Mouse (Mus musculus): Measurements from ENCODE around the gene Tenm1. TPM values are rescaled to one million over a fixed set of nuclear protein-coding genes. Genes with fewer than 3 reads are reported as not detected.

Tenm1 gene
- total RNA-seq, 2 experiments from 2014 or later, result 0.05 TPM; not detected in 1

GRCm38 (mm10) chrX:42967611-42968010 lies 461.3 kb downstream of the Tenm1 start:
- DNase-seq, result no peak
- intact Hi-C loops (cut with DNase I), result no loop called here

DNA sequence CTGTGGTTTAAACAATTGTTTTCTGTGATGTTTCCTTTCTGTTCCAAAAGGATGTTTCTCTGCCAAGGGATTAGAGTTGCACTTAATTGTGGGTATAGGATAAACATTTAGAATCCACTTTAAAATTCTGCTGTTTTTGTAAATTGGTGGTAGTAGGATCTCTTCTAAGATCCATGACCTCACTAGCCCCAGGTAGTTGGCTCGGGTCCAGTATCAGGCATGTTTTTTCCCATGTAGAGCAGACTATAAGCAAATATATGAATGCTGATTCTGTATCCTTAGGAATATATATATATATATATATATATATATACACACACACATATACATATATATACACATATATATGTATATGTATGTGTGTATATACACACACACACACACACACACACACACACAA lies 567.2 kb downstream of the Tenm1 start:
- intact Hi-C loops (cut with DNase I), result no loop called here
- DNase-seq, result no peak

- DNase-seq, result no peak
- intact Hi-C loops (cut with DNase I), result no loop called here
Observed at GRCm38 (mm10) chrX:42781566-42781965, 647.4 kb downstream of the Tenm1 start.

GRCm38 (mm10) chrX:42718078-42718785 lies 710.7 kb downstream of the Tenm1 start:
- intact Hi-C loops (cut with DNase I), result no loop called here
- no peak for DNase-seq

DNA sequence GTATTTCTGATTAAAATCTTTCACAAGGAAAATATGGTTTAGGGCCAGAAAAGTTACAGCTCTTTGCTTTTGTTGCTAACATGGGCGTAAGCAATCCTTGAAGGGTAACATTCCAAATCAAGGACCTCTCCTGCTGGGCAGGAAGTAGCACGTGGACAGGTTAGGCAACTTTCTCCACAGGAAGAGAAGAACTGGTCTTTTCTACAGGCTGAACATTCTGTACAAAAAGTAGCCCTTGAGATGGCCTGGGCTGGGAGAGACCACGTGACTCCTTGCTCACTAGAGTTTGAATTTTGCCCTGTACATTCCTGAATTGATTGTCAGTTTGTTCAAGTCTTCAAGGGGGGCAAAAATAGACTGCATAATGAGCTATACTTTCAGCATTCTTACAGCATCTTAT lies 728.6 kb downstream of the Tenm1 start:
- intact Hi-C loops (cut with DNase I), result no loop called here
- DNase-seq, result no peak

- no peak for DNase-seq
- intact Hi-C loops (cut with DNase I), result no loop called here
Observed at GRCm38 (mm10) chrX:42647131-42647530, 781.8 kb downstream of the Tenm1 start.

DNA sequence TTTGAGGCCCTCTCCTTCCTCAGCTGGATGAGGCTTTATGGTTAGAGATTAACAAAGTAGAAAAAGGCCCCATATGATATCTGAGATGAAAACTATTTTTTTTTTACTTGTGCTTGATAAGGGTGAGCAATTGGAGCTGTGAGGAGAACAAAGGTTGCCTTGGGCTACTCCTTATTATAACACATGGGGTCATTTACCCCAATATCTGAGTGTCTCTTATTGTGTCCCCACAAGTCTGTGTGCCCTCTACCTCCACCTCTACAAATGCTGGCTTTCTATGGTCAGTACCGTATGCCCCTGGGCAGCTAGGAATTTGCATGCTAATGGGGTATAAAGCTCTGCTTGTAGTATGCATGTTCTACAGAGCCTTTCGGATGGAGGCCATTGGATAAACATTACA lies 848.4 kb downstream of the Tenm1 start:
- intact Hi-C loops (cut with DNase I), result no loop called here
- no peak for DNase-seq

GRCm38 (mm10) chrX:42558683-42559082 lies 870.2 kb downstream of the Tenm1 start:
- intact Hi-C loops (cut with DNase I), result no loop called here
- no peak for DNase-seq

DNA sequence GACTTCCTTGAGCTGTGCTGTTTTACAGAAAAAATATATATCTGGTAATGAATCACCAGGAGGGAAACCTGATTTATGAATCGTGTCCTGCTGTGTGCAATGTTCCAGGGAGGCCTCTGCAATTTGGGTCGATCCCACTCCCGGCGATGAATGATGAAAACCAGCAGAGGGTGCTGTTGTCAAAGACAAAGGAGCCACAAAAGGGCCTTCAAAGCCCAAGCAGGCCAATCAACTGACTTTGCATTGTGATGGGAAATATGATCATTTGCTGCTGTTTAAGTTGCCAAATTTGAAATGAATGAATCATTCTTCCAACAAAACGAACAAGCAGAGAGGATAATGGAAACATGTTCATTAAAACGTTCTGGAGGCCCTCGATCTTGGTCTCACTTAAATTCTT lies 871.6 kb downstream of the Tenm1 start:
- DNase-seq, result peak; percentile 12 to 21
- intact Hi-C loops (cut with DNase I), result no loop called here

DNA sequence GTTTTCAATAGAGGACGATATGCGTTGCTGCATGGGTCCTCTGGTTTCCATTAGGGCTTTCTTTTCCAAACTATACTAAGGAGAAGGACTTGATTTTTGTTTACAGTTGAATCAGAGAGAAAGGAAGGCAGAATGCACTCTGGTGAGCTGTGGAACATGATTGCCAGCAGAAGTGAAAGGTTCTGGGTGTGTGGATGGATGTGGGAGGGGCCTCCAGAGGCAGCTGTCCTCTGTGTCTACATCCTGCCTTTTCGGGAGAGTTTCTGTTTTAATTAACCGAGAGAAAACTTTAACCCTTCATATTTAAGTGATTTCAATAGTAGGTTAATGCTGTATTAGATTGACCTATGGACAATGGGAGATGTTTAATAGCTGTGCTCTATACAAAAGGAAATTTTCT lies 880.4 kb downstream of the Tenm1 start:
- DNase-seq, result no peak
- intact Hi-C loops (cut with DNase I), result no loop called here

GRCm38 (mm10) chrX:42545076-42545475 lies 883.9 kb downstream of the Tenm1 start:
- intact Hi-C loops (cut with DNase I), result no loop called here
- no peak for DNase-seq

DNA sequence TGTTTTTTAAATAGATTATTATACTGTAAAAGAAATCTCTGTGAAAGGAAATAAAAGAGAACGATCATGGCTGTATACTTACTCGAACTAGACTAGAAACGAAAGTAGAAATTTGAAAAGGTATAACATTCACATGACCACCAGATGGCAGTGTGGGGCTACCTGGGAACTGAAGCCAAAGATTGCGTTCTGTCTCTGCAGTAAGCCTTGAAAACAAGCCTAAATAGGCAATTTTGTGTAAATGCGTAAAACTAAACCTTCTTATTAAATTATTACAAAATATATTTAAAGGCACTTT lies 888.2 kb downstream of the Tenm1 start:
- DNase-seq, result peak; percentile 60 to 65
- intact Hi-C loops (cut with DNase I), result loop anchor here (1.0 kb wide), 1 partner anchor 106 kb away; no protein-coding TSS in a partner anchor

GRCm38 (mm10) chrX:42540030-42540755 lies 888.7 kb downstream of the Tenm1 start:
- intact Hi-C loops (cut with DNase I), result loop anchor here (1.0 kb wide), 1 partner anchor 106 kb away; no protein-coding TSS in a partner anchor
- peak; percentile 1 to 2 for DNase-seq

- no peak for DNase-seq
- intact Hi-C loops (cut with DNase I), result no loop called here
Observed at GRCm38 (mm10) chrX:42530703-42531102, 898.2 kb downstream of the Tenm1 start.

GRCm38 (mm10) chrX:42522868-42523267 lies 906.1 kb downstream of the Tenm1 start:
- intact Hi-C loops (cut with DNase I), result no loop called here
- DNase-seq, result no peak

GRCm38 (mm10) chrX:42512567-42512966 lies 916.4 kb downstream of the Tenm1 start:
- intact Hi-C loops (cut with DNase I), result loop anchor here (10.0 kb wide), 1 partner anchor 238 kb away; no protein-coding TSS in a partner anchor
- no peak for DNase-seq

DNA sequence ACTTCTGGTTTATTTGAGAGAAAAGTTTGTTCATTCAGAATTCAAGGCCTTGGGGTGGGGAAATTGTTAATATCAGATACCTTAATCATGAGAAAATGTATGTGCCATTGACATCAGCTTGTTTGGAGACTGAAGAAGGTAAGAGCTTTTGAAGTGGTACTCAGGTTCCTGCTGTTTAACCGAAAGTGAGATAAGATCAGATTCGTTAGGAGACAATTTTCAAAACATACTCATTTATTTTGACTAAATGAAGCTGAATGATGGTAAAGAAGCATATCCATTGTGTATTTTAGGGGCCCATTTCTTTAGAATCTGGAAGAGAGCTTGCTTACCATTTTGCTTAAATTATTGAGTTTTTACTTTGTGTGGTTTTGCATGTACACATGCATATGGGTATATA lies 917.8 kb downstream of the Tenm1 start:
- DNase-seq, result no peak
- intact Hi-C loops (cut with DNase I), result loop anchor here (10.0 kb wide), 1 partner anchor 236 kb away; no protein-coding TSS in a partner anchor

DNA sequence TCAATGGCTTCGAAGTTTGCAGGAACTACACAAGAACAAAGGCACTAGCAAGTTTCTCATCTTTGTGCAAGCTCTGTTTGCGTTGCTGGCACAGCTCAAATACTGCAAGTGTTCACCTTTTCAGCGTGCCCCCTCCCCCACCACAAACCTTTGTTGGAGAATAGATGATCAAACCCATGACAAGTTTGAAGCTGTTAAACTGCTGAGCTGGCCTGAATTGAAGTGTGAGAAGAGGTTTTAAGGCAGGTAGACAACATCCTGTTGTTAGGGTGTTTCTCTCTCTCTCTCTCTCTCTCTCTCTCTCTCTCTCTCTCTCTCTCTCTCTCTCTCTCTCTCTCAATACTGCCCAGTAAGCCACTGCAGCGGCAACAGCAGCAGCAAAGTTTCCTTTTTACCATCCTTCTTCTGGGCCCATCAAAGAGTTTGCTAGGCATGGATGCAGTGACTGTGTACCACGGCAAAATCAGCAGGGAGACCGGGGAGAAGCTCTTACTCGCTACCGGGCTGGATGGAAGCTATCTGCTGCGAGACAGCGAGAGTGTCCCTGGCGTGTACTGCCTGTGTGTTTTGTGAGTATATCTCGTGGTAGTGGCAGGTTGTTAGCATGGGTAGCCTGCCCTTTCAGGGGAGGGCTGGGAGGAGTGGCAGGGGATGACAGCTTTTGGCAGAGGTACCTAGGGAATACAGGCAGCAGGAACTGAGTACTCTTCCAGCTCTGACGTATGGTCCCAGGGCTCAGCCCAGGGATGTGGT lies 926.5 kb downstream of the Tenm1 start, which contains the start of gene Sh2d1a:
Sh2d1a (plus strand) TSS at position 163 of the 753 bp plus-strand sequence.
- DNase-seq, result no peak
- intact Hi-C loops (cut with DNase I), result loop anchor here (10.0 kb wide), 1 partner anchor 138 kb away; no protein-coding TSS in a partner anchor

DNA sequence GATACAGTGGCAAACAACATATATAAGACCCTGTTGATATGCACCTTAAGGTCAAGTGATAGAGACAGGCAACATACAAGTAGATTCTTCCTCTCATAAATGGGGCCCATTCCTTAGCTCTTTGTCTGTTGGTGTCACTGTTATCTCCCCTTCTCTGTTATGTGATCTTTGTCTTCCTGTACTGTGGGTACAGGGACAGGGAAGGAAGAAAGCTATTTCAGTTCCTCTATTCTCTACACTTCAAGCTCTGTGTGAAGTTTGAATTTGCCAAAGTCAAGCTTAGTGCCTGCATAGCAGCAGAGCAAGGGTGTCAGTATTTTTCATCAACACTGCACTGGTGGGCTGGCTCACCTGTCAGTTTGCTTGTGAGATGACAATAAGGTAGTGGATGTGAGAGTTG lies 928.4 kb downstream of the Tenm1 start:
- no peak for DNase-seq
- intact Hi-C loops (cut with DNase I), result loop anchor here (10.0 kb wide), 1 partner anchor 136 kb away; no protein-coding TSS in a partner anchor

- intact Hi-C loops (cut with DNase I), result no loop called here
- no peak for DNase-seq
Observed at GRCm38 (mm10) chrX:42490336-42490735, 938.6 kb downstream of the Tenm1 start.

DNA sequence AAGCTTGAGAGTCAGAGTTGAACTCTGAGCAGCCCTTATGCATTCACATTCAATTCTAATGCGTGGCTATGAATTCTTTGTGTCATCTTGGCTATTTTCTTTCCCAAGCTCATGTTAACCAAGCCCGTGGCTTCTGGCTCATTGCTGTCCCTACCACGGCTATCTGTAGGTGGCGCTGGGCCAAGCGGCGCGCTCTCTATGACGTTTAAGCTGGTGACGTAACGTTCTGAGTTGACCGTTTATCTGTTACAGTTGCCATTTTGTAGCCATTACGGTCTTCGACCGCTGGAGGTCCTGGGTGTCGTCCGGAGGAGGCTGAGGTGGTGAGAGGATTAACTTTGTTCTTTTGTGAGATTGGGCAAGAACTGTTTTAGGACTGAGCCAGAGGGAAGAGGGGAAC lies 939.5 kb downstream of the Tenm1 start, which contains the start of gene Tex13c2:
Tex13c2 (plus strand) TSS at position 246 of the 400 bp plus-strand sequence.
- no peak for DNase-seq
- intact Hi-C loops (cut with DNase I), result no loop called here
